Mouse (Mus musculus) embryo, embryonic 10 days (tissue): ENCODE results near the gene Morn1.

Experiments
- DNase-seq: peaks from one replicate; pipeline ENCODE4 v3.0.0-alpha.2; 2015; ENCODE audit warnings: low spot score

The Morn1 gene

DNA sequence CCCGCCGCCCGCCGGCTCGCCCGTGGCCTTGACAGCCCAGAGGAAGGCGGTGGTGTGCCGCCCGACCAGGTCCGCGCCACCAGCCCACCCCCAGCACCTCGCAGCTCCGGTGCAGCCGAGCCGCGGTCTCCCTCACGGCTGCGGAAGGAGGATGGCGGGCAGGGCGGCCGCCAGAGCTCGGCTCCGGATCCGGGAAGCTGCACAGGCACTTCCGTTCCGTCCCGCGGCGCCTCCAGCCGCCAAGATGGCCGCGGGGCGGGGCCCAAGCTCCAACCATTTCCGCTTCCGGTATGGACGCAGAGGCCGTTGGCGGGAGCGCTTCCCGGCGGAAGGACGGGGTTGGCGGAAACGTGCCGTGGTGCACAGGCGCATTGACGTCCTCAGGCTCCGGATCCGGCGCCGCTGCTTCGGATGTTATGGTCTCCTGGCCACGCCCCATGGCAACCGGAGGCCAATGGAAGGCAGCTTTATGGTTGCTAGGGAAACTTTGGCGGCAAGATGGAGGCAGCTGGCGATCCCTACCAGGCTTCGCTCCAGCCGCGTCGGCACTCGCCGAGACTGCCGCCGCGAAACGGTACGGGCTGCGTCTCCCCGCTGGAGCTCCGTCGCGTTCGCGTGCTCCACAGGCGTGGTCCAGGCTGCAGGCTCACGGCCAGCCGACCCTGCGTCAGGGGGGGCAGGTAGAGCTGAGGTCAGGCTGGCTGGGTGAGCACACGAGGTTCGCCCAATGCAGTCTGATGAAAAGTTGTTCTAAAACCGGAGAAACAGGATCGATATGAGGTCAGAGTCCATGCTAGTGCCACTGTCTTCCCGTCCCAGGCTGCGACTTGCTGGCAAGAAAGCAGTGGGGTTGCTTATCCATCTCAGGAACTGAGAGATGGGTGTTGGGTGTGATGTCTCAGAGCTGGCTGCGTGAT, at the start of gene Morn1, which contains the start of gene Rer1:
TSS of gene Morn1 (plus strand) at position 470 of the 917 bp plus-strand sequence.
TSS of gene Rer1 (minus strand) at position 275 of the 917 bp plus-strand sequence.
- peak; percentile 100 for DNase-seq

DNA sequence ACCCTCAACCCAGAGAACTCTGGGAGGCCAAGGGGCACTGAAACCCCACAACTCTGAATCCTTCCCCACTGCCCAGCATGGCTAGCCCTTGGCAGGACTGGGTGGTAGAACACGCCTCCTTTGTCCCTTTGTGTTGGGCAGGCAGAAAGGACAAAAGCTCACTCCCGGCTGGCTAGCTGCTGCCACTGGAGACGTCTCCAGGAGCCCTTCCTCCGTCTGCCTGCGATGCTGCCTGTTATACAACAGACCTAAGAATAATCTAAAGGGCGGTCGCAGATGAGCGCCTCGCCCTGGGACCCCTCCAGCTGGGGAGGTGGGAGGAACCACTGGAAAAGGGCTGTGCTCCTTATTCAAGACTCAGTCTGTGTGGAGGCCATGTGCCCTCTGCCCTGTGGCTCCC, 46.2 kb upstream of the Morn1 start:
- peak; percentile 36 for DNase-seq

DNA sequence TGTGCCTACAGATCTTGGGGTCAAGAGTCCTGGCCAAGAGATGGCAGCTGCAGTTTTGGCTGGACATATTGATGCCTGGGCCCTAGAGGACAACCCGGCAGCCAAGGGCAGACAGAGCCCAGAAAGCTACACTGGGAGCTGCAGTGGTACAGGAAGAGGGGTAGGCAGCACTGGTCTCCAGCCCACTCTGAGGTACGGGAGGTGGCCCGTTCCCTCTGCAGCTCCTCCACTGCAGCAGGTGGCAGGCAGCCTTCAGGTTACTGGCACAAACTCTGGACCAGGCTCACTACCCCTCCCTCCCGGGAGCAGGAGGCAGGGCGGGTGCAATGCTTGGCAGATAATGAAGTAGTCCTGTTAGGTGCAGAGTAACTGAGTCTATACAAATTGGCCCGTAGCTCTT, 45.7 kb upstream of the Morn1 start:
- no peak for DNase-seq

DNA sequence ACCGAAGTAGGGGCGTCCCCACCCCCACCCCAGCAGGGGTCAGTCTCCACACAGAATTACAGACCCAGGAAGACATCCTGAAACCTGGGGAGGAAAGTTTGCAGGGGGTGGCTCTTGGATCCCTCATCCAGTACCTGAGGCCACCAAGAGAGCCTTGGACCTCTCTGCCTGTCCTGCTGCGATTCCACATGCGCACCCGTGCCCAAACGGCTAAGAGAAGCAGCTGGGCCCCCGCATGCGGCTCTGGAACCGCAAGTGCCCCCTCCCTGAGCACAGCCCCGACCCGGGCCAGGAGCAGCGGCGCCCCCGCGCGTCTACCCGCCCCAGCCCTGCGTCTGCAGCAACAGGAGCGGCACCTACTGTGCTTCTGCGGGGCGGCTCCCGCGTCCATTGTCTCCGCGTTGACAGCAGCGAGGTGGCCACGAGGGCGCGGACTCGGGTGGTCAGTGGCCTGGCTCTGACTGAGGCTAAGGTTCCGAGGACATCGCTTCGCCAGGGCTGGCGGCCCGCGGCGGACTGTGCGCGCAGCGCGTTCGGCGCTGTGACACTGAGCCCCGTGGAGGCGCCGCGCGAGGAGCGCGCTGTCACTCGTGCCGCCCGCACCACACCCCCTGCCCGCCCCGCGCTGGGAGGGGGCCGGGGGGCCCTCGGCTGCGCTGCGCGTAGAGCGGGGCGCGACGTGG, 43.6 kb upstream of the Morn1 start:
- DNase-seq = no peak

DNA sequence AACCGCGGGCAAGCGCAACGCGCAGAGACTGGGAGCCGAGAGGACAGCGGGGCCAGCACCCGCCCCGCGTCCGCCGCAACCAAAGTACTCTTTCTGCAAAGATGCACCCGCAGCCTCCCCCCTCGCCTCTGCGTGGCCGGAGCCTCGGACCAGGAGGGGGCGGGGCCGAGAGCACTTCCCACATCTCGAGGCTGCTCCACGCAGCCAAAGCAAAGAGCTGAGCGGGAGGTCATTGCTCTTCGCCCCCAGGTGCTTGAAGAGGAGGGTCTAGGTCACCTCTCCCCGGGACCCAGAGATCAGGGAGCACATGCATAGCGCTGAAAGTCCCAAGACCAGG, 43.1 kb upstream of the Morn1 start:
- no peak for DNase-seq

DNA sequence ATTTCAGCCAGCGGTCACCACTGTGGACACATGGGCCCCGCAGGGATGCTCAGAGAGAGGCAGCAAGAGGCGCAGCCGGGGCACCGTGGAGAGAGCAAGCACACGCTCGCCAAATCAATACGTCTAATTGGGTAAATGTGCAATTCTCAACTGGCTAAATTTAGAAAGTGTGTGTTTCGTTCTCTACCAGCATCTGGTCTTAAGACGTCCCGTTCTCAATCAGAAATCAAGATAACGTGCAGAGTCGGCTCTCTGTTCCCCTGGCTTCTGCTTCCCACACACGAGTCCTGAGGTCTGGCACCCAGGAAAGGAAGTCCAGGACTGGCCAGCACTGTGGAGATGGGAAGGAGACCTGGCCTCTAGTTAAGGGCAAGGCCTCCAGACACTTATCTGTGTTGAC, 39.7 kb upstream of the Morn1 start:
- DNase-seq = no peak

DNA sequence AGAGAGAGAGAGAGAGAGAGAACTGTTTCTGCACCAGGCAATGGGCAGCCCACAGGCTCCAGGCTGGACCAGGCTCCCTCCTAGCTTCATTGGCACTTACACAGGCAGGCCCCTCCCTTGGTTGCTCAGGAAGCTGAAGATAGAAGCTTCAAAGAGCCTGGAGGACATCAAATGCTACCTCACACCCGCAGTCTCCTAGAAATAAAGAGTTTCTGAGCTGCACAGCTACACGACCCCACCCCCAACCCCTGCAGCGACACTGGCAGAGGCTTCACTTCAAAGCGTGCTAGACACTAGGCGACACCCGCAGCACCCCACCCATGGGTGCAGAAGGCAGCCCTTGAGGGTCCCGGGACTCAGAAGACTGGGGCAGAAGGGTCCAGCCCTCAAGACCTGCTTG, 36.3 kb upstream of the Morn1 start:
- DNase-seq = no peak

DNA sequence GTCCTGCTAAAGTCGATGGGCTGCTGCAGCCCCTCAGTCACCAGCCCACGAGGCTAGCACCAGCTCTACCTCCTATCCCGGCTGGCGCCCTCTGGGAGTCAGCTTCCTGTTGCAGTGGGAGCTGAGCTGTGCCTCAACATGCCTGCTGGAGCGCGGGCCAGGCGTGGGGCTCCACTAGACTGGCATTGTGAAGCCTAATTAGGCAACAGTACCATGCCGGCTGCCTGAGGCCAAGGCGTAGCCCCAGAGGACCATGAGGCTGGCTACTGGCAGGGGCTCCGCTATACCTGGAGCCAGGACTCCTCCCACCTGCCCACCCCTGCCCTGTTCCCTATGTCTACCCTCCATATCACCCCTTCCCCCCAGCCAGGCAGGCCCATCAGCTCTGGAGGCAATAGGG, 29.7 kb upstream of the Morn1 start, which contains the start of gene Plch2:
TSS of gene Plch2 (minus strand) at position 61 of the 400 bp plus-strand sequence.
- no peak for DNase-seq

DNA sequence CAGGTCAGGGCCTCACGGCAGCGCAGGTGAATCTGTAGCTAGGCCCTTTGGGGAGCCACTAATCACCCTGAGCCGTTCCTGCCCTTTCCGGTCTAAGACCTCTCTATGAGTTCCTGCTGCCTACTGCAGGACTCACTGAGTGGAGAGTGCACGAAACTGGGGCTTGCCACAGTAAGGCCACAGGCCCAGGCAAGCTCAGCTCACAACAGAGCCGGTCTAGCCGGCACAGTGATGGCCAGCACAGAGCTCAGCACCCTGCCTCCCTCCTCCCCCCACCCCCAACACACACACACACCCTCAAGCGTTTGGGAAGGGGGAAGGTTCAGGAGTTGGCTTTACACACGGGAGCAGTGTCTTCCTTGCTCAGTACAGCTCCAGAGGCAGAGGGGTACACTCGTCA, 28.1 kb upstream of the Morn1 start:
- no peak for DNase-seq

DNA sequence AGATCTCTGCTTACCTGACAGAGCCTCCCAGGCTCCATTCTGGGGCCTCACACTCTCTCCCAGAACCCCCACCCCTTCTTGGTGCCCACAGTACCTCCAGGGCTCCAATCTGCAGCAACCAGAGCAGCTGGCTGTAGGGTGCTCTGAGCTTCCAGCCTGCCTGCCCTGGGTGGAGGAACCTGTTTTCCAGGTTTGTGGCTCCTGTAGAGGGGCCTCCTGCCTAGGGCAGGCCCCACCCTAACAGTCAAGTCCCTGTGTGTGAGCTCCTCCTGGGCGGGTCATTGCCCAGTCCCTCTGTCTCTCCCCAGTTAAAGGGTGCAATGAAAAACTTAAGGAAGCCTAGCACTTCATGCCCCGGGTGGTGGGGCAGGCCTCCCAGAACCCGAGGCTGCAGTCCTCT, 22.5 kb upstream of the Morn1 start:
- no peak for DNase-seq

DNA sequence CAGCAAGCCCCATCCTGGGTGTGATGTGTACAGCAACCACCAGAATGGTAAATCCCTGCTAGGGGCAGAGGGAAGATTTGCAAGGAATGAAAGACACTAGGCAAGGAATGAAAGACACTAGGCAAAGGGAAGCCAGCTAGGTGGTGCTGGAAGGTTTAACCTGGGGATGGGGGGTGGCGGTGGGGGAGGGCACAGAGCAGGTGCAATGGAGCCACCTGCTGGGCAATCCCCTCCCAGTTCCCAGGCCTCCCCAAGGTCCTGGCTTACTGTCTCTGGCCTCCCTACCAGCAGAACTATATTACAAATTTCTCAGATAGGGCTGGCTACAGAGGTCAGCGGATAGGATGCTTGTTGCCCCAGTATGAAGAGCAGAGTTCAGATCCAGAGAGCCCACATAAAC, 21.9 kb upstream of the Morn1 start:
- no peak for DNase-seq

DNA sequence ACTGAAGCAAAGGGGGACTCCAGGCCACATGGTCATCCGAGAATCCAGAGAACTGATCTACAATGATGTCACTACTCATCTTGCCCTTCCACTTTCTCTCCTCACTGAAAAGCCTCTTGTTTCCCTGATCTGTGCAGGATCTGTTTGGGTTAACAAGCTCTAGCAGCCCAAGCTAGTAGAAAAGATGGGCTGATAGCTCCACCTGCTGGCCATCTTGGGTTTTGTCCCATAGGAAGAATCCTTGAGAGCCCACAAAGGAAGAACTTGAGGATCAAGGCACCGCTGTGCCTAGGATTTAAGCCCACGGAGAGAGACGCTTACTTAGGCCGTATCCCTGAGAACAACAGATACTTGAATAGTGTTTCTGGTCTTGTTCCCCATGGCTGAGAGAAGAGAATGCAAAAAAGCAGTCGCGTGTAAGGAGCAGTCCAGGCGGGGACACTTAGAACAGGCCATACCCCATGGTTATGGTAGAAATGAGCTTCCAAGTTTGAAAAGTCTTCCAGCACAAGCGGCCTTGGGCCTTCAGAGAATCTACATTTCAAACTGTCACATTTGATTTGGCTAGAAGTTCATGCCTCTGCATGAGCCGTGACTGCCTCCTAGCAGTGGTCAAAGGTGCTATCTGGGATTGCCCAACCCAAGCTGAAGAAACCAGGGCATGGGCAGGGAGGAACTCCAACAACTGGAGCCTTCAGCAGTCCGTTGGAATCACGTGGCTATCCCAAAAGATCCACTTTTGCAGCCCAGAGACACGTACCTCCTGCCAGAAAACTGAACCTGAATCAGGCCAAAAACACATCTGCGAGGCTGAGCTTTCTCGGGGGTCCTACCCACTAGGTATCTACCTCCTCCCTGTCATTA, 20.2 kb upstream of the Morn1 start:
- peak; percentile 94 for DNase-seq

DNA sequence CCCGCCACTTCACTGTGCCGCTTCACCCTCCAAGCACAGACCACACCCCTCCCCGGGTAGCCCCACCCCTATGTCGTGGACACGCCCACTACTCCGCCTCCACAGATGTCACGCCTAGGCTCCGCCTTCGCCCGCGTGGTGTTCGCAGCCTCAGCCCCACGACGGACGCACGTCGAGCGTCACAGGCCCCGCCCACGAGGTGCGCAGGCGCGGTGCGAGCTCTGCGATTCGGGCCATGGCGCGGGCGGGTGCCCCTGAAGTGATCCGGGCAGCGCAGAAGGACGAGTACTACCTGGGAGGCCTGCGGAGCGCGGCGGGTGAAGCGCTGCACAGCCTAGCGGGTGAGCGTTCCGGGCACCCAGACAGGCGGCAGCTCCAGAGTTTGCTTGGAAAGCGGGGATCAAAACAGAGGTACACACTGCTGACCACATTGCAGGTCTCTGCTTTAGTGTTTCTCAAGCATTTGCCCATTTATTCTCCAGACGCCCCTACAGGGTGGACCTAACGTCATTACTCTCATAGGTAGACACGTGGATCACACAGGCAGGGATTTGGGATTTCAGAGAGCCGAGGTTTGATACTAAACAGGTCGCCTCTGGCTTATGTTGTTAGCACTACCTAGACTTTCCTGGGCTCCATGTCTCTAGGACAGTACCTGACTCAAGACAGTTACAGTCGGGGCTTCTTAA, 19.4 kb upstream of the Morn1 start, which contains the start of gene Pex10:
TSS of gene Pex10 (plus strand) at position 183 of the 689 bp plus-strand sequence.
- peak; percentile 100 for DNase-seq

DNA sequence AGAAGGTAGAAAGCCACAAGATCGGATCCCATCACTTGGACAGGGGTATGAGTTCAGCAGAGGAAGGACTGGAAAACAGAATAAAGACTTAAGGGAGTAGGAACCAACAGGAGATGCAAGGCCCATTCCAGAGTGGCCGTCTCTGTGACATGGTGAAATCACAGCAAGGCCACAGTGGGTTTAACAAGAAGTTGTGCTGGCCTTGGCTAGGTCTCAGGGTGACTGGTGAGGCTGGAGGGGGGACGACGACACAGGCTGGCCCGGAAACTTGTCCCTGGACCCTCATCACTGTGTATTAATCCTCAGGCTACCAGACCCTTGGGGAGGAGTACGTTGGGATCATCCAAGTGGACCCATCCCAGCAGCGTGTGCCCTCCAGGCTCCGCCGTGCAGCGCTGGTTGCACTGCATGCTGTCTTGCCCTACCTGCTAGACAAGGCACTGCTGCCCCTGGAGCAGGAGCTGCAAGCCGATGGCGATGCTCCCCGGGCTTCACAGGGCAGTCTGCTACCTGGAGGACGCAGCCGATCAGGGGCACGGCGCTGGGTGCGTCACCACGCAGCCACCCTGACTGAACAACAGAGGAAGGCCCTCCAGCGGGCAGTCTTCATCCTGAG, 17.9 kb upstream of the Morn1 start:
- DNase-seq = no peak

DNA sequence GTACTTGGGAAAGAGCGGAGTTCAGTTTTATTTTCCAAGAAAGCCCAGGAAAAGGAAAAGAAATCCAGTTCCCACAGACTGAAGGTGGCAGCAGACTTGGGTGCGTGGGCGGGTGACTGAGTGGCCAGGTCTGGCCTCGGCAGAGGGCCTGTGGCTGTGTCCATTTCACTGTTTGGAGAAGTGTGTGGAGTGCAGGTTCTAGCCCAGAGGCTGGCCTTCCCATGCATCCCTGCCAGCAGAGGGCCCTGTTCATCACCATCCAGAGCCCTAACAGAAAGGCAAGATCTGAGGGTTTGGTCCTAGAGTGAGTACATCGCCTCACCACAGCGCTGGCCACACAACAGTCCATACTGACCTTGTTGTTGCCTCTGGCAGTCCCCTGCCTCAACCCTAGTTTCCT, 17.2 kb upstream of the Morn1 start:
- DNase-seq = peak; percentile 39

DNA sequence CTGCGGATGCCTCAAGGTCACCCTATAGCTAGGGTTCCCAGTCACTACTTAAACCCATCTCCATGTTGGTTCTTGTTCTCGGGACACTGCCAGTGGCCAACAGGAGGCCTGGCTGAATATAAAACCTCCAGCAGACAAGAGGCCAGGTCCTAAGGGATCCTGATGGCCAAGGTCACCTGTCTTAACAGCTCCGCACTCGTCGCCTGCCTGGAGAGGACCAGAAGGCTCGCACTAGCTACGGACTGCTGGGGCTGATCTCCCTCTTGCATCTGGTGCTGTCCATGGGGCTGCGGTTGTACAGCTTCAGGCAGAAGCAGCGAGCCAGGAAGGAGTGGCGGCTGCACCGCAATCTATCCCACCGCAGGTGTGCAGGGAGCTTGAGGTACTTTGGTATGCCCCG, 16.2 kb upstream of the Morn1 start:
- DNase-seq = no peak

DNA sequence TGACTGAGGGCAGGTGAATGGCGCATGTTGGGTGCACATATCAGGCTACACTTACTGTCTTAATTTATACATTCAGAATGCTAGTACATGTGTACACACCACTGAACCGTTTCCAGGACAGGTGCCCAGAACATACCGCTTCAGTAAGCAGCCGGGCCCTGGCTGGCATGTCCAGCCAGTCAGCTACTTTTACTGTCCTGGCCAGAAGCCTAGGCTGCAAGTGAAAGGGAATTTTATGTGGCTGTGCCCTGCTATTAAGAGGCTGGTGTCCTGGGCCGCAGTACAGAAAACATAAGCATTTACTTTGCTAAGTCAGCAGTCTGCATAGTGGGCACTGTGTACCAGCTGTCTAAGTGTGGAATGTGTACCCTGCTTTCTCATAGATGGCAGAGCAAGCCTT, 15.5 kb upstream of the Morn1 start:
- no peak for DNase-seq

DNA sequence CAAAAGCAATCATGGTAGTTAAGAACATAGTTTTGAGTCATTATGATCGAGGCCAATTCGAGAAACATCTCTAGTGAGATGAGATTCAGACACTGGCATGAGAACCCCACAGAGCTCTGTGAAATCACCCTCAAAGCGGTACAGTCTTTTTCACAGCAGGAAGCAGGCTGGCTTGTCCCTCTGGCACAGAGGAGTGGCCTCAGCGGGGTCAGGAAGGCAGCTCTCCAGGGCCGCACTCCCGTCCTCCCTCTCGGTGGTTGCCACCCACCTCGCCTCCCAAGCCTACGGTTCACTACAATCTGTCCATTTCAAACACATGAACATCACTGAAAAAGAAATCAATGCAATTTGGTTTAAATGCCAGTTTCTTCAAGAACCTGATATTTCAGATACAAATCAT, 12.0 kb upstream of the Morn1 start:
- DNase-seq = no peak

DNA sequence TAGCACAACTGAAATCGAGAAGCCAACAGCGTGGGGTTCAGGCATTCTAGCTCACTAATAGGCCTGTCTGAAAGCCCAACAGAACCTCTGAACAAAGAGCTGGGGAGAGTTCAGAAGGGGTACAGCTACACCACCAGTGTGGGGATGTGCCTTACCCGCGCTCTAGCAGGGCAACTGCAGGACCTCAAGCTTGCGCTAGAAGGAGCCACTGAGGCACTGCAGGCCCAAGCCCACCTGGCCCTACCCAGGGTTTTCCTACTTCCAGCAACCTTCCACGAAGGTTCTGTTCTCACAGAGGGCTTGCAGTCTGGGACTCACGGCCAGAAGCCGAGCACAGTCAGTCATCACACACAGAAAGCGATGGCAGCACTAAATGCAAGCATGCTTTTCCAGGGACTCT, 11.2 kb upstream of the Morn1 start:
- DNase-seq = no peak

DNA sequence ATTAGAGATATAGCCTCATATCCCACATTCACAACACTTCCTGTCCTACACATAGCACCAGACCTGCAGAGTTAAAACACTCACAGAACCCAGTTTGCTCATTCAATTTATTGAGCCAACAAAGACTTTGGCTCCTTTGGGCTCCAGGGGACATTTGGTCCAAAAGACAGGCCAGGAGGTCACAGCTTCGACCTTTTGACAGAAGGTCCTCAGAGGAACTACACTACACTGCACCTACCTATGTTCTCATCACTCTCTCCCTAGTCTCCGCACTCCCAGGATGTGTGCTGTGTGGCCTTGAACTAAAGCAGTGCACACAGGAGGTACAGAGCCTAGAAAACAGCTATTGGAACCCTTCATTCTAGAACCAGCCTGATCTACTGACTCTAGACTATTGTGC, 10.6 kb upstream of the Morn1 start:
- DNase-seq = no peak

DNA sequence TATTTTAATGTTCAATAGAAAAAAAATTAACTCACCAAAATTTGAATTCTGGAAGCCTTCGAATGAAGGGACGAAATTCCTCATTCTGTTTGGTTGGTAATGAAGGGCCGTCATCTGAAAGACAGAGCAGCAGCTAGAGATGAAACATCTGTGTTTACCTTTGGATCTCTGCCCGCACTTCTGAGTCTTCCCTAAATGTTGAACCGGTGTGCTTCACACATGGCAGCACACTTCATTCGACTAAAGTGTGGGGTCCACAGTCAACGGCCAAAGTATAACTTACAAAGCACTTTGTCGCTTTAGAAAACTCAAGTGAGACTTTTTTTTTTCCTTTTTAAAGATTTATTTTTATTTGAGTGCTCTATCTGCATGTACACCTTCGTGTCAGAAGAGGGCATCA, 9.7 kb upstream of the Morn1 start:
- no peak for DNase-seq
